Mouse (Mus musculus) layer of hippocampus, postnatal 36 days (tissue): ENCODE data around the gene Hsp90aa1. TPM values are rescaled to one million over a fixed set of nuclear protein-coding genes. Genes with fewer than 3 reads are reported as not detected.

Experiments used
- microRNA-seq, 2 experiments: library from miRNA; unstranded; fragments of <30 nt; microRNA quantifications; one replicate each; pipeline ENCODE4 v1.2.0; 2021
- total RNA-seq, 2 experiments: library from RNA; stranded (reverse); gene quantifications; 2 replicates each; pipeline ENCODE4 v1.2.3; 2021

The Hsp90aa1 gene
- total RNA-seq, 2 experiments from 2014 or later: 1,068 to 1,130 TPM

Small RNA genes lying within 50 kb of the gene (microRNA-seq; reads per million reads assigned to microRNA genes)
- gene Gm27299: 0 reads per million in 2 experiments

Other genes starting within 250 kb of the Hsp90aa1 start
- 100 to 1,000 TPM; 282 to 292 TPM for gene Dync1h1, start 101.3 kb downstream of the Hsp90aa1 start, total RNA-seq
- not detected for gene 1700001K19Rik, start 20.1 kb downstream of the Hsp90aa1 start, total RNA-seq
- 10 to 100 TPM; 42.2 to 45.1 TPM for gene Wdr20, start 35.2 kb upstream of the Hsp90aa1 start, total RNA-seq
- gene Mok, start 138.2 kb upstream of the Hsp90aa1 start, total RNA-seq: 10 to 100 TPM; 11.8 TPM
- 10 to 100 TPM; 11.6 to 12.4 TPM for gene Zfp839, start 147.5 kb upstream of the Hsp90aa1 start, total RNA-seq
- gene Cinp, start 186.4 kb upstream of the Hsp90aa1 start, total RNA-seq: 10 to 100 TPM; 58.5 to 68.2 TPM
- gene Tecpr2, start 186.5 kb upstream of the Hsp90aa1 start, total RNA-seq: 10 to 100 TPM; 41.6 to 43.2 TPM